Mouse (Mus musculus): Measurements from ENCODE around the gene S1pr1. TPM values are rescaled to one million over a fixed set of nuclear protein-coding genes. Genes with fewer than 3 reads are reported as not detected.

The S1pr1 gene
- polyA plus RNA-seq (2014; fragmentation: Nextera tagmentation; extraction: Ambion mirVana): 10.4 and 11.1 TPM in 2 replicates

DNA sequence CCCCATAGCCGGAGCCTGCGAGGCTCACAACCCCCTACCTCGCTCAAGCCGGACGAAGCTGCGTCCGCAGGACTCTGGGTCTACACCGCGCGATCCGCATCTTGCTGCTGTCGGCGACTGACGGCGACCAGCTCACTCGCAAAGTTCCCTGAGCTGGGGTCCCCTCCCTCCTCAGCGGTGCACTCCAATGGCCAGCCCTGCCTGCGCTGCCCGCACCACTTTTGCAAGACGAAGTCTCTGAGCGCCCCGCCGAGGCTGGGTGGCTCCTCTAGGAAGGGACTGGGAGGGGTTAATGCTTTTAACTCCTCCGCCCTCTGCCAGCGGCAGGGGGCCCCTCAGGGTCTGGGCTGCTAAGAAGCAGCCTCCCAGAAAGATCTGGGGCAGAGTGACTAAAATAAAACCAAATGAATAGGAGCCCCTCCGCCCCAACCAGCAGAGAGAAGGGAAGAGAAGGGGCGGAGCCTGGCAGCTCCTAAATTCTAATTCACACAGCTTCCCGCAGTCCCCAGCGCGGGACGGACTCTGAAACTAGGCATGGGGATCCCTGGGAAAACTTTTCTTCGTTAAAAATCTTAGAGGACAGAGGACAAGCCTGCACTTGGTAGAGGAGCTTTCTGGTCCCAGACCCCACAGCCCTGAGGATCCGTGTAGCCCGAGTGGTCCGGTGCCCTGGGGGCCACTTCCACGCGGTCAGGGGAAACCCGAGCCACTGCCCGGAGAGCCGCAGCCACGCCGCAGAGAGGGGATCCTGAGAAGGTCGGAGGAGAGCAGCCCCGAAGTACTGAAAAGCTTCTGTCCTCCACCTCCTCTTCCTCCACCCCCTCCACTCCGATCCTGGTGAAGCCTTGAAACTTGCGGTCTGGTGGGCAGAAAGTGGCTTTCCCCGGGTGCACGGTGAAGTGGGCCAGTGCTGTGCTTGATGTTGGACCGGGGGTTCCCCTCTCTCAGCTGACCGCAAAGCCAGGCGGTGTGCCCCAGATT lies at the start of gene S1pr1:
TSS of gene S1pr1 (minus strand) at position 402 of the 981 bp plus-strand sequence.
- peak; percentile 93 for ATAC-seq (ENCODE audit: low FRiP score, low TSS enrichment)
- Histone ChIP-seq H3K27me3 (ENCODE audit: control insufficient read depth, insufficient read depth, low read length) (peaks cover 7% of the 10 kb centered on the region; the same call in 1 of the 2 replicates), H3K4me2 (replicated peaks; ENCODE audit: low read depth, low read length) (peak within 1 kb of the TSS; percentile 79), H3K9me3 (ENCODE audit: control insufficient read depth, low read length) (no peaks in the 10 kb centered on the region), H3K9ac (ENCODE audit: low read depth, low read length) (peak within 1 kb of the TSS; percentile 65), H3K36me3 (ENCODE audit: control insufficient read depth, insufficient read depth, low read length) (no peaks in the 10 kb centered on the region), H3K4me3 (ENCODE audit: low read length) (peak within 1 kb of the TSS; percentile 53), H3K27ac (ENCODE audit: low read depth, low read length) (peak within 1 kb of the TSS; percentile 61; the same call in 1 of the 2 replicates), H3K4me1 (ENCODE audit: control insufficient read depth, insufficient read depth, low read length) (peaks cover 8% of the 10 kb centered on the region; the same call in 1 of the 2 replicates)
- WGBS: under 1% methylated on average over 51 of the region's 51 CpGs

DNA sequence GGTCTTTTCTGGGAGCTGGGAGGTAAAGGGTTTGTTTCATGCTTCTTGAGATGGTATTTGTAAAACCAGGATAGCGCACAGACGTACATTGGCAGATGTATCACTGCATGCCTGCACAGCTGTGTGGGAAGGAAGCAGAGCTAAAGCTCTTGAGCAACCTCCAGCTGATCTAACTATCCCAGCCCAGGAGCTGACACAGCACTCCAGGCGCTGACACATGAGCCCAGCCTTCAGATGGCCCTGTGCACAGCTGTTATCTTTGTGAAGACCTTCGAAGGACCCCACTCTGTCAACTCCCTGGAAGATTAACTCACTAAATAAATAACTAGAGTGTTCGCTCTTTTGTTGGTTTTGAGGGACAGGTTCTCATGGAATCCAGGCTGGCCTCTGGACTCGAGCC lies 48.4 kb upstream of the S1pr1 start:
- H3K9me3 ChIP-seq (ENCODE audit: control insufficient read depth, low read length): no peaks in the 10 kb centered on the region
- H3K9ac ChIP-seq (ENCODE audit: low read depth, low read length): no peak overlapping the region
- no peaks in the 10 kb centered on the region for H3K27me3 ChIP-seq (ENCODE audit: control insufficient read depth, insufficient read depth, low read length)
- peaks cover 7% of the 10 kb centered on the region; the same call in 1 of the 2 replicates for H3K4me1 ChIP-seq (ENCODE audit: control insufficient read depth, insufficient read depth, low read length)
- H3K4me3 ChIP-seq (ENCODE audit: low read length): no peak overlapping the region
- peak overlapping the region; percentile 15; the same call in 1 of the 2 replicates for H3K27ac ChIP-seq (ENCODE audit: low read depth, low read length)
- 31% methylated on average over 6 of the region's 6 CpGs for WGBS
- H3K4me2 ChIP-seq (replicated peaks; ENCODE audit: low read depth, low read length): no peak overlapping the region
- no peaks in the 10 kb centered on the region for H3K36me3 ChIP-seq (ENCODE audit: control insufficient read depth, insufficient read depth, low read length)
- peak; percentile 86 for ATAC-seq (ENCODE audit: low FRiP score, low TSS enrichment)

DNA sequence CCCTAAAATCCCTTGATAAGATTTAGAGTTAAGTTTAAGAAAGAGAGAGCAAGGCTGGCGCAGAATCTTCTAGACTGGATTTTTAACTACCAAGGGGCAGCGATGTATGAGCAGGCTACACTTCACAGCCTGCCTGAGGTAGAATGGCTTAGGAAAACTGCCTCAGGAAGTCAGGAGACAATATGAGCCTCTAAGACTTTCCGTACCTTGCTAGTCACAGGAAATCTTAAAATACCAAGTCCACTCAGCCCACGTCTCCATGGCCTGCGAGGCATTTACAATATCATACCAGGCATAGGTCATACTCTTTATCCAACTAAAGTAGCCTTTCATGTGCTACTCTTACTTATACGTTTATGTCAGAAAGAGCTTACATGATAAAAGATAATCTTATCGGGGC lies 48.0 kb upstream of the S1pr1 start:
- no peaks in the 10 kb centered on the region for H3K9me3 ChIP-seq (ENCODE audit: control insufficient read depth, low read length)
- WGBS: 69% methylated on average over 7 of the region's 7 CpGs
- no peak overlapping the region for H3K9ac ChIP-seq (ENCODE audit: low read depth, low read length)
- ATAC-seq (ENCODE audit: low FRiP score, low TSS enrichment): no peak
- peaks cover 7% of the 10 kb centered on the region; the same call in 1 of the 2 replicates for H3K4me1 ChIP-seq (ENCODE audit: control insufficient read depth, insufficient read depth, low read length)
- H3K27me3 ChIP-seq (ENCODE audit: control insufficient read depth, insufficient read depth, low read length): no peaks in the 10 kb centered on the region
- H3K27ac ChIP-seq (ENCODE audit: low read depth, low read length): peak overlapping the region; percentile 15; the same call in 1 of the 2 replicates
- H3K4me2 ChIP-seq (replicated peaks; ENCODE audit: low read depth, low read length): no peak overlapping the region
- no peak overlapping the region for H3K4me3 ChIP-seq (ENCODE audit: low read length)
- no peaks in the 10 kb centered on the region for H3K36me3 ChIP-seq (ENCODE audit: control insufficient read depth, insufficient read depth, low read length)

DNA sequence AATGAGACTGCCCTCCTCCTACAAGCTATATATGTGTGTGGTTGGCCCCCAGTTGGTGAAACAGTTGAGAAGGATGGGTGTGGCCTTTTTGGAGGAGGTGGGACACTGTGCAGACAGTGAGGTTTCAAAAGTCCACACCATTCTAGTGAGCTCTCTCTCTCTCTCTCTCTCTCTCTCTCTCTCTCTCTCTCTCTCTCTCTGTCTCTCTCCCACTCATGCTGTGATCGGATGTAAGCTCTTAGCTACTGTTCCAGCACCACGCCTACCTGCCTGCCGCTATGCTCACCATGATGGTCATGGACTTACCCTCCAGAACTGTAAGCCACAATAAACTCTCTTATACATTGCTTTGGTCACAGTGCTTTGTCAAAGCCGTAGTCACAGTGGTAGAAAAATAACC lies 44.8 kb upstream of the S1pr1 start:
- Histone ChIP-seq H3K9ac (ENCODE audit: low read depth, low read length) (no peak overlapping the region), H3K36me3 (ENCODE audit: control insufficient read depth, insufficient read depth, low read length) (no peaks in the 10 kb centered on the region), H3K9me3 (ENCODE audit: control insufficient read depth, low read length) (no peaks in the 10 kb centered on the region), H3K4me2 (replicated peaks; ENCODE audit: low read depth, low read length) (no peak overlapping the region), H3K4me3 (ENCODE audit: low read length) (no peak overlapping the region), H3K27me3 (ENCODE audit: control insufficient read depth, insufficient read depth, low read length) (no peaks in the 10 kb centered on the region), H3K4me1 (ENCODE audit: control insufficient read depth, insufficient read depth, low read length) (peaks cover 7% of the 10 kb centered on the region; the same call in 1 of the 2 replicates), H3K27ac (ENCODE audit: low read depth, low read length) (no peak overlapping the region)
- ATAC-seq (ENCODE audit: low FRiP score, low TSS enrichment): no peak
- 88% methylated on average over 4 of the region's 4 CpGs for WGBS

GRCm38 (mm10) chr3:115758455-115758912 lies 43.6 kb upstream of the S1pr1 start:
- no peak overlapping the region for H3K4me3 ChIP-seq (ENCODE audit: low read length)
- peak; percentile 41; the same call in 1 of the 2 replicates for ATAC-seq (ENCODE audit: low FRiP score, low TSS enrichment)
- no peaks in the 10 kb centered on the region for H3K27me3 ChIP-seq (ENCODE audit: control insufficient read depth, insufficient read depth, low read length)
- no peaks in the 10 kb centered on the region for H3K9me3 ChIP-seq (ENCODE audit: control insufficient read depth, low read length)
- WGBS: 9% methylated on average over 9 of the region's 9 CpGs
- H3K9ac ChIP-seq (ENCODE audit: low read depth, low read length): no peak overlapping the region
- no peak overlapping the region for H3K27ac ChIP-seq (ENCODE audit: low read depth, low read length)
- H3K36me3 ChIP-seq (ENCODE audit: control insufficient read depth, insufficient read depth, low read length): no peaks in the 10 kb centered on the region
- peak overlapping the region; percentile 4 for H3K4me2 ChIP-seq (replicated peaks; ENCODE audit: low read depth, low read length)
- peaks cover 7% of the 10 kb centered on the region; the same call in 1 of the 2 replicates for H3K4me1 ChIP-seq (ENCODE audit: control insufficient read depth, insufficient read depth, low read length)

GRCm38 (mm10) chr3:115754466-115754865 lies 39.6 kb upstream of the S1pr1 start:
- Histone ChIP-seq H3K4me2 (replicated peaks; ENCODE audit: low read depth, low read length) (no peak overlapping the region), H3K9ac (ENCODE audit: low read depth, low read length) (no peak overlapping the region), H3K36me3 (ENCODE audit: control insufficient read depth, insufficient read depth, low read length) (no peaks in the 10 kb centered on the region), H3K27me3 (ENCODE audit: control insufficient read depth, insufficient read depth, low read length) (no peaks in the 10 kb centered on the region), H3K4me1 (ENCODE audit: control insufficient read depth, insufficient read depth, low read length) (peaks cover 3% of the 10 kb centered on the region; the same call in 1 of the 2 replicates), H3K9me3 (ENCODE audit: control insufficient read depth, low read length) (no peaks in the 10 kb centered on the region), H3K27ac (ENCODE audit: low read depth, low read length) (no peak overlapping the region), H3K4me3 (ENCODE audit: low read length) (no peak overlapping the region)
- no peak for ATAC-seq (ENCODE audit: low FRiP score, low TSS enrichment)
- 60% methylated on average over 8 of the region's 8 CpGs for WGBS

GRCm38 (mm10) chr3:115750369-115750768 lies 35.5 kb upstream of the S1pr1 start:
- Histone ChIP-seq H3K4me3 (ENCODE audit: low read length) (no peak overlapping the region), H3K9me3 (ENCODE audit: control insufficient read depth, low read length) (no peaks in the 10 kb centered on the region), H3K9ac (ENCODE audit: low read depth, low read length) (no peak overlapping the region), H3K36me3 (ENCODE audit: control insufficient read depth, insufficient read depth, low read length) (no peaks in the 10 kb centered on the region), H3K27ac (ENCODE audit: low read depth, low read length) (no peak overlapping the region), H3K4me2 (replicated peaks; ENCODE audit: low read depth, low read length) (no peak overlapping the region), H3K27me3 (ENCODE audit: control insufficient read depth, insufficient read depth, low read length) (no peaks in the 10 kb centered on the region), H3K4me1 (ENCODE audit: control insufficient read depth, insufficient read depth, low read length) (no peaks in the 10 kb centered on the region)
- WGBS: 88% methylated on average over 3 of the region's 3 CpGs
- ATAC-seq (ENCODE audit: low FRiP score, low TSS enrichment): no peak

- Histone ChIP-seq H3K36me3 (ENCODE audit: control insufficient read depth, insufficient read depth, low read length) (no peaks in the 10 kb centered on the region), H3K4me3 (ENCODE audit: low read length) (no peak overlapping the region), H3K27me3 (ENCODE audit: control insufficient read depth, insufficient read depth, low read length) (no peaks in the 10 kb centered on the region), H3K4me1 (ENCODE audit: control insufficient read depth, insufficient read depth, low read length) (no peaks in the 10 kb centered on the region), H3K9ac (ENCODE audit: low read depth, low read length) (no peak overlapping the region), H3K4me2 (replicated peaks; ENCODE audit: low read depth, low read length) (no peak overlapping the region), H3K9me3 (ENCODE audit: control insufficient read depth, low read length) (no peaks in the 10 kb centered on the region), H3K27ac (ENCODE audit: low read depth, low read length) (no peak overlapping the region)
- 80% methylated on average over 5 of the region's 5 CpGs for WGBS
- no peak for ATAC-seq (ENCODE audit: low FRiP score, low TSS enrichment)
Observed at GRCm38 (mm10) chr3:115748289-115748989, 33.6 kb upstream of the S1pr1 start.

Measured in kidney, embryonic 14.5 days (tissue).